Mouse (Mus musculus) brain, adult 2 months (tissue): ENCODE data around the gene Zdhhc22.

ENCODE experiments used
- DNase-seq: peaks from one replicate; pipeline ENCODE4 v3.0.0; 2011; ENCODE audit warnings: low read depth, low spot score

Gene Zdhhc22

DNA sequence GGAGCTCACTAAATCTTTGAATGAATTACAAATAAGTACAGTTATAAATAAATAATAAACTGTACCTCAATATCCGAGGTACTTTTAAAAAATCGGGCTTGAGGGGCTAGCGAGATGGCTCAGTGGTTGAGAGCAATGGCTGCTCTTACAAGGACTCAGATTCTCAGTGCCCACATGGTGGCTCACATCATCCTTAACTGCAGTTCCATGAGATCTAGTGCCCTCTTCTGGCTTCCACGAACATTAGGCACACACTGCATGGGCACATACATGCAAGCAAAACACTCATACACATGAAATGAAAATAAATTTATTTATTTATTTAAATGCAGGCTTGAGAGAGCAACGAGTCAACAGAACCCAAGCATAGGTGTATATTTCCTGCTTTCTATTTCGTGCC lies 5.7 kb upstream of the Zdhhc22 start:
- no peak for DNase-seq

DNA sequence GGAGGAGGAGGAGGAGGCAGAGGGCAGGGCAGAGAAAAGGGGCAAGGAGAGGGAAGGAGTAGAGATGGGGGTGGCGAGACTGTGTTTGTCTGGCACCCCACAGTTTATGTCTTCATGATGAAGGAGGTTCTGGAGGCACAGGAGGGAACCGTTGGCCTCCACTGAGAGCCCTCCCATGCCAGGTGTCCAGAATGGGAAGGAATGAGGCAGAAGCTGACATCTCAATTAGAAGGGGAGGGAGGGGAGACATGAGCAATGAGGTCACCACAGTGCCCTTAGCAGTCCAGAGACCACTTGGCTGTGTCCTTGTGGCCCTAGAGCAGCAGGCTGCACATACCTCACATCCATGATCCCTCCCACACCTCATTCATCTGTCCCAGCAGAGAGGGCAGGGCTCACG lies 4.5 kb upstream of the Zdhhc22 start:
- no peak for DNase-seq

DNA sequence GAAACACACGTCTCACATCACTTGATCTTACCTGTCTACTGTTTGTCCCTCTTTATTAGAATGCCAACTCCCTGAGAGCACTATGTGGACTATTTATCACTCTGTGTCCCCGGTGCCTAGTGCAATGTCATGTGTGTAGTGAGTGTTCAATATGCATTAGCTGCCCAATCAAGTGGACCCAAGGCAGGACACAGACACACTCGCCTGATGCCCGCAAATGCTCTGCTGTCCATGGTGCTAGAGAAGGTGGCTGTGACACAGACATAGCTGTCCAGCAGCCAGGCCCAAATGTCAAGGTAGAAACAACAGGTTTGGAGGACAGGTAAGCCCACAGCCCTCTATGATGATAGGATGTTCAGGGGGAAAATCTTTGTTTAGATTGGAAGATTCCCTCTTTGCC lies 3.9 kb upstream of the Zdhhc22 start:
- no peak for DNase-seq

DNA sequence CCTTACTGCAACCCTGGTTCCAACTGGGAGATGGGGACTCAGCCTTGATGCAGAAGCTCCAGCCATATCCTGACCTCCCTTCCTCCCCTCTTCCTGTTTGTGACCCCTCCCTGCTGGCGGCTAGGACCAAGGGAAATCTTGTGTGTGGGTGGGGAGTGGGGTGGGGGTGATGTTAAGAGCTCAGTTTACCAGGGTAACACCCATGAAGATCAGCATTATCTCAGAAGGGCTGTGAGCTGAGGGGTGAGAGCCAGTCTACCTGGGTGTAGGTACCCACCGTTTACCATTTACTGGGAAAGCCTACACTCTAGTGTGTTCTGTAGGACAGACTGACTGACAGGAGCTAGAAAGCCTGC lies 503 bp upstream of the Zdhhc22 start:
- DNase-seq: no peak

GRCm38 (mm10) chr12:86989378-86989777 lies 852 bp downstream of the Zdhhc22 start:
- DNase-seq: peak; percentile 58

GRCm38 (mm10) chr12:86988227-86988626 lies 2.0 kb downstream of the Zdhhc22 start:
- DNase-seq: no peak

DNA sequence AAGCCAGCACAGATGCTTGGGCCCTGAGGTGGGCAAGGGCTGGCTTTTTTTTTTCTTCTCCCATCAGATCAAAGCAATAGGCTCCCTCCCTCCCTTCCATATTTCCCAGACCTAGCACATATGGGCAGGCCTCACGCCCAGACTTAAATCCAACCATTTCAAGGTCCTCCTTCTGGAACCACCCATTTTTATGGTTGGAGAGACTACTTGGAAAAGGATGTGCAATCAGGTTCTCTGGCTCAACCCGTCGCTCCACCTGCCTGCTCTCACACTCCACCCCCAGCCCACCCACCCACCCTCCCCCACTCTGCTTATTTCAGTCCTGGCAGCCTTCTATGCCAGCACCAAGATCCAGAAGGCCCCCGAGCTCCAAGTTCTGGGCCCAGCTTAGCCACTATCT lies 3.7 kb downstream of the Zdhhc22 start:
- peak; percentile 79 for DNase-seq

DNA sequence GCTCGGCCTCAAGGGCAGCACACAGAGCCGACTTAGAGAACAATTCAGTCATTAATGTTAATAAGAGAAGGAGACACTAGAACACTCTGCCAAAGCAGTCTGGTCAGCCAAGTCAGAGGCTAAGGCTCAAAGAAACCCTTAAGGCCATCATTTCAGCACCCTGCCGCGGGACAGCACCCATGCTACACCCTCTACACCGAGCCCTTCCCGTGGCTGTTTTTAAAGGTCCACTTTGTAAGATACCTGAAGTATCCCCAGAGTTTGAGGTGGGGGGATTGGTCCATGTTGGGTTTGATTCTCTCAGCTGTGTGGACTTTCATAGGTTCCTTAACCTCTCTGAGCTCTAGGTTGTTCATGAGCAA lies 6.1 kb downstream of the Zdhhc22 start:
- no peak for DNase-seq

- peak; percentile 78 for DNase-seq
Observed at GRCm38 (mm10) chr12:86983470-86984193, 6.6 kb downstream of the Zdhhc22 start.

- peak; percentile 70 for DNase-seq
Observed at GRCm38 (mm10) chr12:86981180-86981579, 9.1 kb downstream of the Zdhhc22 start.

DNA sequence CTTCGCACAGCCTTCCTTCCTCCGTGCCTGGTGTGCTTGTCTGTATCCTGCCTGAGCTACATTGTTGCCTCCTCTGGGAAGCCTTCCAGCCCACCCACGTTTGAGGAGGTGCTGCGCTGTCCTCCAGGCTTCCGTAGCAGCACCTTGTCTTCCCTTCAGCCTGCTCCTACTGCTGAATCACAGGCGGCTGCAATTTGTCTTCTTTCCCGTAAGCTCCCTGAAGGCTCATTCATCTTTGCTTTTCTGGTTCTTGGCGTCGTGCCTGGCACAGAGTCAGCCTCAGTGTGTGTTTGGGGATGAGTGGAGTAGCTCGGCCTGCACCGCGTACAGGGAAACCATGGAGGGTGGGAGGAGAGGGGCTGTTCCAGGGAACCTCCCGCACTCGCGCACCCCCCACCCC lies 12.4 kb downstream of the Zdhhc22 start:
- DNase-seq: peak; percentile 95

DNA sequence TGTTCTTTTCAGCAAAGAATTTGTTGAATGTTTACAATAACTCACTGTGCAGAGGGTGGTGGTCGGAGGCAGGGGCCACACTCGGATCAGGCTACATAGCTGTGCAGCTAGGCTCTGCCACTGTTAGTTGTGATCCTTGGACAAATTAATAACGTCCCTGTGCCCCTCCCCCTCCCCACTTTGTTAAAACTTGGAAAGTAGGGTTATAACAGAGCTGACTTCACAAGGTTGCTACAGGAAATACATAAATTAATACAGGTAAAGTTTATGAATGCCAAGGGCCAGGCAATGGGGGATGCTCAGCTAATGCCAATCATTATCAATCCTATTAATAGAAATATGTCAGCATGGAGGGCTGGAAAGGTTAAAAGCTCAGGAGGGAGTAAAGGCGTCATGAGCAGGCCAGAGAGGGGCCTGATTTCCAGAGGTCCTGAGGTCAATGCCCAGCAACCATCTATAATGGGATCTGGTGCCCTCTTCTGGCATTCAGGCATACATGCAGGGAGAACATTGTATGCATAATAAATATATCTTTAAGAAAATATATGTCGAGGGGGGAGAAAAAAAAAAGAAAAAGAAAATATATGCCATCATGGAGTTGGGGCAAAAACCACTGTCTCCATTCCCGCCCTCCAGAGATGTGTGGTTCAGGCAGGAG lies 13.6 kb downstream of the Zdhhc22 start:
- no peak for DNase-seq

- DNase-seq: no peak
Observed at GRCm38 (mm10) chr12:86975761-86976160, 14.5 kb downstream of the Zdhhc22 start.

DNA sequence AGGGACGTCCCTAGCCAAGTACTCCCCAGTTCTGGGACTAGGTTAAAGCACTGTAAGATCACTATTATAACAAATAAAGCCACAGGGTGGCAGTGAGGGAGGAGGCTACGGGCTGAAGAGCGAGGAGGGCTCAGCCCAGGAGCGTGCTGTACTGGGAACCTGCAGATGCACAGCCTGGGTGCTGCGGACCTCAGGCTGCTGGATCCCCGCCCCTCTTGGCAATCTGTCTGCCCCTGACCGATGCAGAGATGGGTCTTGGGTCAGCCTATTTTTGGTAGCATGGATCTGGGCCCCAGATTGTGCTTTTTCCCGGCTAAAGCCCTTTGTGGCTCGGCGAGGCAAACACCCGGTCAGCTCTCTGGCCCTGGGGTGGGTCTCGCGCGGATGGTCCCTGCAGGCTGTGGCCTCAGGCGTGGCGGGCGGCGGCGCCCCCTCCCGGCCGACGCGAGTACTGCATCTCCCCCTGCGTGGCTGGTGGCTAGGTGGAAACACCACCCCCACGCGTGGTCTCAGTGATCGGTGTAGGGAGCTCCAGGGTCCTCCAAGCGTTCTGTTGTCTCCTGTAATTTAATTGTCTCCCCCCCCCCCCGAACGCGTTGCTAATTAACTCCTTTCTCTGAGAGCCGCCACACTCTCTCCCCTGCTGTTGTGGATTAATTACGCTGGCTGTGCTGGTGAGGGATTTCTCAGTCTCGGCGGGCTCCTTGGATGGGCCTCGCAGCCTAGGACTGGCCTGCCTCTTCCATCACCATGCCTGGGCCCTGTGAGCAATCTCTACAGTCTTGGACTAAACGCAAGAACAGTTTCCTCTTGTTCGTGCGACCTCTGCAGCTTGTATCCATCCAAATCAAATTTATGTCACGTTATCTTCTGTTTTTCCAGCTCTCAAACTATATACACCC lies 15.6 kb downstream of the Zdhhc22 start:
- peak; percentile 76 for DNase-seq

DNA sequence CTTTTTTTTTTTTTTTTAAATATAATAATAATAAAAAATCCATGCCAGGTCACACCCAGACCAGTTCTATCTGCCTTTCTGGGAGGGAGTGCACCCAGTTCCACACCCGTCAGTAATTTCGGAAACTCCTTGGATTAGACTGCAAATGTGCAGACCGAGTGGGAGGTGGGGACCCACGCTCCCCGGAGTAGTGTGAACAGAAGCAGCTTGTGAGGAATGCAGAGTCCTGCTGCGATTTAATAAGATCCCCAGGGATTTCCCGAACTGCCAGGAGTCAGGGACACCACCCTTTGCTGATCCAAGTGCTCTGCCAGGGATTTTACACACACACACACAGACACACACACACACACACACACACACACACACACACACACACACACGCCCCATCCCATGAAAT lies 16.5 kb downstream of the Zdhhc22 start:
- peak; percentile 85 for DNase-seq

DNA sequence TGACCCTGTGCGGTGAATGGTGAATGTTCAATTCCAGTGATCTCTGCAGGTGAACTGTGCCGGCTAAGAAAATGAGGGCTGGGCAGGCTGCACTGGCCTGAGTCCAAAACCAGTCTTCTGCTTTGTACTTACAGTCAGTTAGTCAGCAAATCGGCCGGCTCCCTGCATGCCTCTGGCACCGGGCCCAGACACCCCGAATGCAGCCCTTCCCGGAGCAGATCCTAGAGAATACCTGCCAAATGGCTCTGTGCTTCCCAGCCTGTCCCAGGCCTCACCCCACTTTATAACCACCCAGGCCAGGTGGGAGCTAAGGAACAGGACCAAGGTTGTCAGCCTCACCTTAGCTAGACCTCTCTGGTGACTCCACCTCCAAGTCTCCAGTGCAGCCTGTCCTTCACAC lies 17.0 kb downstream of the Zdhhc22 start:
- DNase-seq: peak; percentile 96

- DNase-seq: no peak
Observed at GRCm38 (mm10) chr12:86971089-86971488, 19.1 kb downstream of the Zdhhc22 start.

DNA sequence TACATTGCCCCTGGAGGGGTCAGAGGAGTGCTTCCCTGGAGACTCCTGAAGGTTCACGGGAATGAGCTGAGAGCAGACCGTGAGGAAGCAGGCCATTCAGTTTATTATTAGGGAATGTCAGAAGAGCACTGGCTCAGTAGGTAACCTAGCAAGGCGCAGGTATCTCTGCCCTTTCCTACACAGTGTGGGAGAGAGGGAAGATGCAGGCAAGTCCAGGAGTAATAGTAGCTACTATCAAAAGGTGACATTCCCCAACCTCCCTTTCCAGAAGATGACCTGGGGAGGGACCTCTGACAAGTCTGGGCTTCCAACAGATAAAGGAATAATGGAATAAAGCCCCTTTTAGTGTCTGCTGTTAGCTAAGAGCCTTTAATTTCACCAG lies 21.0 kb downstream of the Zdhhc22 start:
- DNase-seq: no peak

DNA sequence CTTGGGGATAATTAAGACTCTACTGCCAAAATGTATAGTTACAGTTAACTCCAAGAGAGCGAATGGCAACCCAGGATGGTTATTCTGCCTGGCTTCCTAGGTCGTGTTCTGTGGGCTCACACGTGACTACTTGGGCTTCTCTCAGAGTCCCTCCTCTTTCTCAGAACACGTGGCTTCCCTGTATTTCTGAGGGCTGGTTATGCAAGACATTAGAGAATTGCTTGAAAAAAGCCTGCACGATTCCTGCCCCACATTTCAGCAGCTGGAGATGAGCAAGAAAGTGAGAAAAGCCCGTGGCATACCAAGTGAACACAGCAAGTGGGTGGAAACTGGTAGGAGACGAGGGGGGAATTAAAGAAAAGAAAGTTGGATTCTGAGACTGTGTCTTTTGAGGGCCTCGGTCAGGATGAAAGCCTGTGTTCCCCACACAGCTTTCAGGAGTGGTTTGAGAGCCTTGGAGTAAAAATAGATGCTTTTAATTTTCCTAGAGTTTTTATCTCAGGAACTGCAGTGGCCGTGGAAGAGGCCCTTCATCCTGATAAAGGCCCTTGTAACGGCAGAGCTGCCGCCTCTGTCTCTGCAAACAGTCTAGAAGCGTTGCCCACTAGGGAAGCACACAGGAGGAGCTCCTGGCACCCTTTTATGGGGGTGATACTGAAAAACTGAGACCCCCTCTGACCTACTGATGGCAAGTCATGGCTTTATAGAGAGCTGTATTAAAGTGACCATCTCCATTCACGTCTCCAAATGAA lies 21.6 kb downstream of the Zdhhc22 start:
- peak; percentile 96 for DNase-seq

GRCm38 (mm10) chr12:86965237-86965799 lies 24.9 kb downstream of the Zdhhc22 start:
- no peak for DNase-seq

DNA sequence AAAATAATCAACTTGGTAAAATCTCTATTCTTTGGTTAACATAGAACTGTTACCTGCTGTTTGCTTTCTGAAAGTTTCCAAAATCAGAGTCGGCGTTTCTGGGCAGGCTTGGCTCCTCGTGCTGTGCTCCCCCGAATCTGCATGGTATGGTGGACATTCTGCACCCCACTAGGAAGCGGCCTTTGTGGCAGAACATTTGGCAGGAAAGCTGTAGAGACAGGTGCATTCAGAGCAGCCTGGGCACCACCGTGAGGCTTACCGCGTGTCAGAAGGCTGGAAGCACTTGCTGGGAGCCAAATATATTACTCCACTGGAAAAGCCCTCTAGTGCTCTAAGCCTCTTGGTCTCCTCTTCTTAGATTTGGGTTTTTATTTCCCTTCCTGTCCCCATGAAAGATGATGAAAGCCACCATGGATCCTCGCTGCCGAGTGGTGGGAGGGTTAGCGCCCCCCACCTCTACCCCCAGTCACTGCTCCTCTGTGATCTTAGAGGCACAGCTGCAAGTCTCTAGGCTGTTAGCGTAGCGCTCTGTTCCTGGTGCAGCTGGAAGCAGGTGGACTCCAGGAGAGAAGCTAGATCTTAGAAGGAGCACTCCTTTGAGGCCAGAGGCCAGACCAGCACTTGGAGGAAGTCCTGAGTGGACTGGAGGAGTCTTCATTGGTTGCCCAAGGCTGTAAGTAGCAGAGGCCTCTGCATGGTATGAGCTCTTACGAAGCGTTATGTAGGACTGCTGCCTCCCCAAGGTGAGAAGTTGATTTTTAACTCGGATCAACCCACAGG lies 25.8 kb downstream of the Zdhhc22 start:
- peak; percentile 97 for DNase-seq
